Mouse (Mus musculus) activated CD4-positive, CD25-positive, alpha-beta regulatory T cell, adult 4 months (primary cell): Measurements from ENCODE around the gene Chst12. TPM values are rescaled to one million over a fixed set of nuclear protein-coding genes. Genes with fewer than 3 reads are reported as not detected.
"Not testable (repeated sequence)": the region's sequence is repeated elsewhere in the genome, so short reads cannot be mapped to it uniquely, and the experiment has no call there.

Experiments
- ATAC-seq: one replicate; pipeline ENCODE4 v1.8.0; 2017
- polyA plus RNA-seq, 2 experiments: library from polyadenylated mRNA; unstranded; fragments of 100-300 nt; shearing (Covaris generic); gene quantifications; one replicate each; pipeline ENCODE4 v1.2.1; 2017

Gene Chst12
- 10 to 100 TPM; 24.5 to 31.7 TPM for polyA plus RNA-seq

DNA sequence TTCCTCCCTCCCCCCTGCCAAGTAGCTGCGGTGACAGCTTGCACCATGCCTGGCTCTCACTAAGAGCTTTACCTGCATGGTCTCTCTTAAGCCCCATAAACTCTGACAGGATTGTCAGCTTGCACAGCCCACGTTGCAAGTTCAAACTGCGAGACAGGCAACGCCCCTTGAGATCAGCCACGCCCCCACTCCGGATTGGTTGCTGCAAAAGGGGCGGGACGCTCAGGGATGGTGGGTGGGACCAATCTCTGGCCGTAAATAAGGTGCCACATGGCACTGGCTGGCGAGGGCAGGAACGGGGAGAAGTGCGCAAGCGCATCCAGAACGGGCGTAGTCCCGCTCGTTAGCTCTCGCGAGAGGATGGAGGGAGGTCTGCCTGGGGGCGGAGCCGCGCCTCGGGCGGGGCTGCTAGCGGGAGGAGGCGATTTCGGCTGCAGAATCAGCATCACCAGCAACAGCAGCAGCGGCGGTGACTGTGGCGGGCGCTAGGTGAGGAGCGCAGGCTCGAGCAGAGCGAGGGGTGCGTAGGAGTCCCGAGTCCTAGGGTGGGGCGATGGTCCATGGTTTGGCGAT lies at the start of gene Chst12:
Gene Chst12 (plus strand): TSS at position 343 of the 573 bp plus-strand sequence.
- peak; percentile 91 for ATAC-seq

DNA sequence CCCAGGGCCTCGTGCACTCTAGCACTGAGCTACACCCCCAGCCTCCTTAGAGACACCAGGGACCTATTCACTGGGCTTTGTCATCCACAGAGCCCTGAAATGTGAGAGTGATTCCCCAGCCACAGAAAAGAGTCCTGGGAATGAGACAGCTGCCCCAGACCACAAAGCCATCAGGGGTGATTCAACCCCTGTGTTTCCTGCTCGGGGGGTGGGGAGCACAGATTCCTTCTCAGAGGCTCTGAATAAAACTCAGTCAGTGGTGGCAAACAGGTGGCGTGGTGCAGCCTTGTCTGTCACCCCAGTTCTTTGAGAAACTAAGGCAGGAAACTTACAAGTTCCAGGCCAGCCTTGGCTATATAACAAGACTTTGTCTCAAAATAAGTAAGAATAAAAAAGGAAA lies 43.9 kb upstream of the Chst12 start:
- ATAC-seq, result no peak

DNA sequence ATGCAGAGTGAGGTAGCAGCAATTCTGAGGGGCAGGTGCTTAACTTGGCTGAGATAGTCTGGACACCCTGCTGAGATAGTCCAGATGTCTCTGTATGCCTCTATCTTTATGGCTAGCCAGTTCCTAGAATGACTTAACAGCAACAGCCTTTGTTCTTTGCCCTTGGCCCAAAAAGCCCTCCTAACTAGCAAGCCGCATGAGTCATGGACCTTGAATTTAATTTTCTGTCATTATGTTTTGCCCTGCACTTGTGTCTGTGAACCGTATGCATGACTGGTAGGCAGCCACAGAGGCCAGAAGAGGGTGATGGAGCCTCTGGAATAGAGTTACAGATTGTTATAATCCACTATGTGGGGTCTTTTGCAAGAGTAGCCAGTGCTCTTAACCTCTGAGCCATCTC lies 42.2 kb upstream of the Chst12 start:
- not testable (repeated sequence) for ATAC-seq

DNA sequence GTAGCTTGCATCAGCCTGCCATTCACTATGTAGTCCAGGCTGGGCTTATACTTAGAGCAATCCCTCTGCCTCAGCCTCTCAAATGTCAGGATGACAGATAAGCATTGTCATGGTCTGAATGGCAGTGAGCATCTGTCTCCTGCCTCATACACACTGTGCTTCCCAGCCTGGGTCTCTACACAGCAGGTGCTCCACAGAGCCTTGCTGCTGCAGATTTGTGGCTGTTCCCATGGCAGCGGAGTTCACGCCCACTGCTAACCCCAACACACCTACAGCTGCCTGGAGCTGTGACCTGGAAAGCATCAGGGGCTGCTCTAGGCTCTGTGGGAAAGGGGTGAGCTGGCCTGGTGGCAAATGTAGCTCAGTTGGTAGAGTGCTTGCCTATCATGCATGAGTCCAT lies 40.4 kb upstream of the Chst12 start:
- no peak for ATAC-seq

GRCm38 (mm10) chr5:140472336-140472735 lies 33.0 kb upstream of the Chst12 start:
- no peak for ATAC-seq

- no peak for ATAC-seq
These were observed 23.9 kb upstream of the Chst12 start for GRCm38 (mm10) chr5:140481458-140481857.

DNA sequence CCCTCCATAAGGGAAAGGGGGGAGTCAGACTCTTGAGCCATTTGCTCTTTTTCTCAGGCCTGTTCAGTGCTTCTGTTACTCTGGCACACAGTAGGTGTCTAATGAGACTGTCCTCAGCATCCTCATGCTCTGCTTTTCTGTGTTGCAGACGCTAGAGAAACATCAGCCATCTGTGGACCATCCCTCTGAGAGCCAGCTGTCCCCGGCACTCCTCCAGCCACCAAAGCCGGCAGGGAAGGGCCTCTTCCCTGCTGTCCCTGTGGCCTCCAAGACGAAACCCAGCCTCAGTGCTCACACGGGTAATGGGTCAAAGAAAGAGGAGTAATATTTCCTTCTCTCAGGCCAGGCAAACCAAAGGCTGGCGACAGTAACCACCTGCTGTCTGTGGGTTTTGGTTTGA lies 14.2 kb upstream of the Chst12 start:
- ATAC-seq, result no peak

GRCm38 (mm10) chr5:140492684-140493233 lies 12.6 kb upstream of the Chst12 start:
- no peak for ATAC-seq

DNA sequence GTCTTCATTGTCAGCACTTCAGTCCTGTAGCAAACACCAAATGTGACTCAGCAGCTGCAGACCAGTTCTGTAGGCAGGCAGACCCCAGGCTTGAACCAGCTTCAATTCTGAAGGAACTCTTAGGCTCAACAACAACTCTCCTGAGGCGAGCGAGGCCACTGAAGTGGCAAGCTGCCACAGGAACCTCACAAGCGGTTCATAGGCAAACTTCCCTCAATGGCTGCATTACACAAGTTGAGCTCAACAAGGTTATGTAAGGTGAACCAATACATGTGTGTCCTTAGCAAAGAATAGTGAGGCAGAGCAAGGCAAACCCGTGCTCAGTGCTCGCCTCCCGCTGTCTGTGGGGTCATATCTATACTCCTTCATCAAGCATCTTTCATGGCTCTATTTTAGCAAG lies 7.2 kb upstream of the Chst12 start:
- no peak for ATAC-seq

DNA sequence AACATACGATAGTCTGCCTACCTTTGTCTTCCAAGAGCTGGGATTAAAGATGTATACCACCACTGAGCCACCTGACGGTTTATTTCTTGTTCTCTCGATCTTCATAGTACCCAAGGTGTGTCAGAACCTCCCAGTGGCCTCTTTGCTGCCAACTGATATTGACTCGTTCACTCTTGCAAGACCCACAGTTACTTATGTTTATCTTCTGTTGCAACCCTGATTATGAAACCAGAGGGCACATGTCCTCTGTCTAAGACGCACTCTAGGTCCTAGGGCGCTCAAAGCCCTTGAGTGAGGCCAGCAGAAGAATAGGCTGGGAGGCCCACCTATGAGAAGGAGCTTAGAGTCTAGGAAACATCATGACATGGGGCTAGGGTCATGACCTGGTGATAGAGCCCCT lies 4.6 kb upstream of the Chst12 start:
- no peak for ATAC-seq

- ATAC-seq, result no peak
These were observed 3.1 kb upstream of the Chst12 start for GRCm38 (mm10) chr5:140501982-140502836.

DNA sequence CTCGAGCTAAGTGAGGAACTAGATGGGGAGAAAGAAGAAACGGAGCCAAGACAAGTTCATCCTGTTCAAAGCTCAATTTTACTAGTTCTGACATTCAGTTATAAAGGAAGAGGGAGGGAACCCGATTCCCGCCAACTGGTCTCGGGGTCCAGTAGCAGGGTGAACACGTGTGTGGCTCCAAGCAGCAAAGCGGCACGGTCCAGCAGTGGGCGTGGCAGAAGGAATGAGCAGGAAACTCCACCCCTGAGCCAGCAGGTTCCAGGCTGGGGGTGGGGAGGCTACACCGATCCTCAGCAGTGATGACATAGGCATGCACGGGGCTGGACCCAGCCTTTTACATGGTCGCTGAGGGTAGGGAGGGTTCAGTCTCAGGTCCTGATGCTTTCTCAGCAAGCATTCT lies 2.4 kb upstream of the Chst12 start:
- ATAC-seq, result not testable (repeated sequence)

- ATAC-seq, result peak; percentile 7
These were observed 895 bp downstream of the Chst12 start for GRCm38 (mm10) chr5:140506096-140506794.

DNA sequence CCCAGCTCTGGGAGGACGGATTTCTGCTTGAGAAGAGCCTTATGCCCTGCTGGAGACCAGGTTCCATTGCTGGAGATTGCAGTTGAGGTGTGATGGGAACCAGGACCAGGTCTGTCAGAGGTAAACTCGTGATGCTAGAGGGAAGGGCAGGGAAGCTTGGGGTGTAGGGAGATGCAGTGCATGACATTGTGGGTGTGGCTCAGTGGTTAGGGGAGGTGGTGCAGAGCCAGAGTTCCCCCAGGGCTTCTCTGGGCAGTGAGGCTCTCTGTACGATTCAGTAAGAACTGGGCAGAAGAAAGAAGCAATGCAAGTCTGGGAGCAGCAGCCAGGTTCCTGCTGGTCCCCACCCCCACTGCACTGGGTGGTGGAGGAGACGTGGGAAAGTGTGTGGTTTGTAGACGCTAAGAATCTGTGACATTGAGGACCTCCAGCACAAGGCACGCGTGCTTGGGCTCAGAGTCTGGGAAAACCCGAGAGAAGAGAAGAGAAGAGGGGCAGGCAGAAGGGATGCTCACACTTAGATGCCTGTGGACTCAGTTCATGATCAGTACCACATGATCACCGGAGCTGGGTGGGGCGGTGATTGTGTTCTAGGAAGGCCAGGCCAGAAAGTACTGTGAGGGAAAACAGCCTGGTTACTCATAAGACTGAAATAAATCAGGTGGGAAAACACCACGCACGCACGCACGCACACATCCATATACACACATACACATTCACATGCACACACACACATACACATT lies 2.3 kb downstream of the Chst12 start:
- ATAC-seq, result no peak

- ATAC-seq, result no peak
These were observed 3.3 kb downstream of the Chst12 start for GRCm38 (mm10) chr5:140508686-140509085.

DNA sequence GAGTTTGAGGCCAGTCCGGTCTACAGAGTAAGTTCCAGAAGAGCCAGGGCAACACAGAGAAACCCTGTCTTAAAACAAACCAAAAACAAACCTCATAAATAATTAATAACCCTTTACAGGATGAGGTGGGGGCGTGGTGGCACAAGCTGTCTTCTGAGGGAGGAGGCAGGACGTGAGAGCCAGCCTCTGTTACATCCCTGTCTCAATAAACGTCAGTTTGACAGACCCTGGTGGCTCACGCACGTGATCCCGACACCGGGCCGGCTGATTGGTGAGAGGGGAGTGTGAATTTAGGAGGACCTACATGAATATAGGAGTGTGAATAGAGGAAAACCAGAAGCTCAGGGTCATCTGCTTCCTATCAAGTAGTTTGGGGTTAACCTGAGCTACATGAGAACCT lies 3.9 kb downstream of the Chst12 start:
- ATAC-seq, result no peak

DNA sequence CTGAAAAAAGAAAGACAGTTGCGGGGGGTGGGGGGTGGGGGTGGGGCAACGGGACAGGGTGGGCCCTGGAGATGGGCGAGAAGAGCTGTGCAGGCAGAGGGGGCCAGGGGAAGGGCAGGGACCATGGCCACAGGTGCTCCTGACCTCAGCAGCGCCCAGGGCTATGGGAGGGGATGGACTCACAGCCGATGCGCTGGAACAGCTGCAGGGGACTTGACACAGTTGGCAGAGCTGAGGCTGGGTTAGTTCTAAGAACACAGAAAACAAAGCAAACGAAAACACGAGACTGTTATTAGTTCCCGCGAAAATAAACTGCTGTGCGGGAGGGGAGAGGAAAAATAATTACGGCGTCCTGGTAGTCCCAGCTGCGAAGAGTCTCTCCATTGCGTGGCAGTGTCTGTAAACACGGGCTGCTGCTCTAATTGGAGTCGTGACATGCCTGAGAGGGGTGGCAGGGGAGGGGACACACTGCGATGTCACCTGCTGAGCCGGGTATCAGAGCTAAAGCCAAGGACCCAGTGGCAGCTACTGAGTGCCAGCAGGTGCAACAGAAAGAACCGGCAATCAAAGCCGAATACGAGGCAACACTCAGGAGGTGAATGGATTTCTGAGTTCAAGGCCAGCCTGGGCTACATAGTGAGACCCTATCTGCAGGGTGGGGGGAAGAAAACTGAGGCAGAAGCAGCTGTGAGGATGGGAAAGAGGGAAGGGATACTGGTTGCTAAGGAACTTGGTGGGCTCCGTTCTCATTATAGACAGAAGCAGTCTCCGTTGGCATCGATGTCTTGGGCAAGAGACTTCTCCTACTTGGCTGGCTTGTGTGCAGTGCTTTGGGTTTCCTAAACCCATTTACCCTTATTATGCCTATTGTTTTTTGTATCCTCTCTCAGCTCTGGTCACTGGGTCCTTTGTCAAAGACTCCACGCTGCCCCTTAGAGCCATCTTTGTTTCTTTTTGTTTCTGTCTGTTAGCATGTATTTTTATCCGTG lies 5.0 kb downstream of the Chst12 start:
- no peak for ATAC-seq

DNA sequence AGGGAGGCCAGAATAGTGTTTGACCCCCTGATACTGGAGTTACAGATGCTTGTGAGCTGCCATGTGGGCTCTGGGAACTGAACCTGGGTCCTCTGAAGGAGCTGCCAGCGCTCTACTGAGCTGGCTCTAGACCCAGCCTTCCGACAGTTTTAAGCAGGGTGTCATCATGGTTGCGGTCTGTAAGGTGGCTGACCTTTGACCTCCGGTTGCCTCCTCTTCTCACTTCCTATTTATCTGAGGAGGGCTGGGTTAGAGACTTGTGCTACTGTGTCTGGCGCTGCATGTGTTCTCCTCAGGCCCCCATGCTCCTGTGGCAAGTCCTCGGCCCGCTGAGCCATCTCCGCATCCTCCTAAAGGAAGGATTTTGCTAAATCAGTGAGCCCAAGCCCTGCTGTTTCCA lies 8.6 kb downstream of the Chst12 start:
- ATAC-seq, result no peak

DNA sequence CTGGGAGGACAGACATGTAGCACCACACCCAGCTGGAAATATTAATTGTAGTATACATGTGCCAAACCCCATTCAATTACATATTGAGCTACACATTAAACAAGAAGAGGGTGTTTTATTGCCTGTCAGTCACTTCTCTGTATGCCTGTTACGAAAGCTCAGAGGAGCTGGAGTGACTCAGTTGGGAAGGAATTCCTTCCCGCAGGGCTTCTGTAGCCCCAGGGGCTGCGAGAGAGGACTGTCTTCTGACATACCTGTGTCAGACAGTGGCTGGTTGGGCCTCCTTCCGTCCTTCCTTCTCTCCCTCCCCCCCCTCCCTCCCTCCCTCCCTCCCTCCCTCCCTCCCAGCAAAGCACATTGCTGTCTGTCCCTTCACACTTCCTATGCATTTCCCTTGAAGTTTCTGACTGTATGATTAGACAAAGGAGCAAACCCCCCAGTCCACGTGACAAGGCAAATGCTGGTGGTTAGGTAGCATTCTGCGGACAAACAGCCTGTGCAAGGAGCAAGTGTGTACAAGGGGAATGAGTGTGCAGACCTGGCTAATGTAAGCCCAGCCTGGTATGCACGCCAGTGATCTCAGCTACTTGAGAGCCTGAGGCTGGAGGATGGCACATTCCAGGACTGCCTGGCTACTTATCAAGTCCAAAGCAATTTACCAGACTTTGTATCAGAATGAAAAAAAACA lies 9.6 kb downstream of the Chst12 start:
- no peak for ATAC-seq

DNA sequence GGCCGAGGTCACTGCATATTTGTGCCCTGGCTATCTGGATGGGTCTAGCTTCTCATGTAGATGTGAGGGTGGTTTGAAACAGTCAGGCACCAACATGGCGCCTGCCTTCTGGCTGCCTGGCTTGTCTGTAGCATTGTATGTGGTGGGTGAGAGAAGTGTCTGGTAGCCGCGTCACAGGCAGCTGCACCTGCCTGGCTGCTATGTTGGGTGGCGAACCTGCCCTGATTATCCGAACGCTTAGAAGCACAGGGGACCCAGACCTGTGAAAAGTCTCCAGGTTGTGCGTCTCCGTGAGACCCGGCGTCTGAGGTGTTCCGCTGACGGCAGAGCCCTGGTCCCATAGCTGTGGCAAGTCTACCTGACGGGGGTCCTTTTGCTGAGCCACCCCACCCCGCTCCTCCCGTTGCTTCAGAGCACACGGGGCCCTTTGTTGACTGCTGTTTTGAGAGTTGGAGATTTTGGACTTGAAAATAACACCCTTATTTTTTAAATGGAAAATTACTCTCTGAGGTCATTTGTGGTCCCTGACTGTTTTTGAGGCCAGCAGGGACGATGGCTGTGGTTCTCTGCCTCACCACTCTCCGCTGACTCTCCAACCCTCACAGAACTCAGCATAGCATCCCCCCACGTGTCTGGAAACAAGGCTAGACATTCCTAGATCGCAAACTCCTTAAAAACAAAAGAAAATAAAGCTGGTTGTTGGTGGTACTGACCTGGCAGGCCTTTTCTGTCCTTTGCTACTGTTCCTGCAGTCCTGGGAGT lies 12.0 kb downstream of the Chst12 start:
- no peak for ATAC-seq
